Mouse (Mus musculus): ENCODE measurements around the gene Ddx50. TPM values are rescaled to one million over a fixed set of nuclear protein-coding genes. Genes with fewer than 3 reads are reported as not detected.

Ddx50 gene
- total RNA-seq, 2 experiments from 2014 or later = 83.6 to 83.7 TPM

Small RNA genes lying within 50 kb of the gene (microRNA-seq; reads per million reads assigned to microRNA genes)
- gene Mir7215 = 0 reads per million in 2 experiments

Other genes starting within 250 kb of the Ddx50 start
- 10 to 100 TPM; 12.5 to 15.3 TPM for gene Hkdc1, start 228.7 kb downstream of the Ddx50 start, total RNA-seq (2021)
- gene 4930507D05Rik, start 201.7 kb downstream of the Ddx50 start, total RNA-seq (2021) = 1 to 10 TPM; 2.2 to 3.1 TPM
- gene Supv3l1, start 201.5 kb downstream of the Ddx50 start, total RNA-seq (2021) = 10 to 100 TPM; 22.6 to 23.2 TPM
- 10 to 100 TPM; 45.5 to 46.5 TPM for gene Vps26a, start 164.4 kb downstream of the Ddx50 start, total RNA-seq (2021)
- gene Srgn, start 123.8 kb downstream of the Ddx50 start, total RNA-seq (2021) = 10 to 100 TPM in 1 of 2 experiments, 1 to 10 TPM in 1; 9.7 to 11.1 TPM
- gene Kif1bp, start 72.8 kb downstream of the Ddx50 start, total RNA-seq (2021) = 100 to 1,000 TPM; 167 to 172 TPM
- 10 to 100 TPM; 23.6 to 24.0 TPM for gene Ddx21, start 48.9 kb downstream of the Ddx50 start, total RNA-seq (2021)
- gene Stox1, start 74.9 kb upstream of the Ddx50 start, total RNA-seq (2021) = 1 to 10 TPM; 4.4 to 4.8 TPM
- gene Ccar1, start 141.1 kb upstream of the Ddx50 start, total RNA-seq (2021) = 10 to 100 TPM; 55.9 to 60.1 TPM

Measured in left cerebral cortex, postnatal 14 days (tissue).